21 mouse cellular contexts compared by ENCODE assay signal in the genomic region with DNA sequence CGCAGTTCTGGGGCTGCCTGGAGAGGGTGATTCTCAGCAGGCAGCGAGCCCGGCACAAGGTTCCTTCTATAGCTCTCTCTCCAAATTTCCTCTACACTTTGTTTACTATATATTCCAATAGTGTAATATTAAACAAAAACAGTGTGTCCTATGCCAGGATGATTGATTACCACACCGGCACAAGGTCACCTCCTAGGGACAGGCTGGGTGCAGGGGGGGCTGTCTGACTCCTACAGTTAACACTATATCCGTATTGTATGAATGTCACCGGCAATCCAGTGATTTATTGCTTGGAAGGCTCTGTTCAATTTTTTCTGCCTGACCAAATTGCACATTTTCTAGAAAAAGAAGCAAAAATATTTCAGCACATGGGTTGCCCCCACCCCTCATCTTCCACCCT.
DNase-seq lines count a peak whose midpoint lies in the region; ATAC-seq and TF ChIP-seq lines count a peak whose summit lies in the region.
"Had no signal": no experiment of that assay in that cellular context is flagged by ENCODE, and none has a peak within 500 bp of the region (broad histone marks: within the 10 kb centered on the region; RNA-seq: fewer than 3 reads in every experiment).

No protein-coding gene starts in this region.

- H3K9ac ChIP-seq in midbrain, postnatal 0 days (replicated peaks; ENCODE audit: low read length, poor library complexity, severe bottlenecking), result no peak overlapping the region
- H3K9ac ChIP-seq in midbrain, embryonic 13.5 days (replicated peaks), result no peak overlapping the region
- H3K9ac ChIP-seq in hindbrain, embryonic 14.5 days, result no peak overlapping the region
- H3K9ac ChIP-seq: forebrain, embryonic 13.5 days; forebrain, postnatal 0 days; heart, embryonic 12.5 days; intestine, embryonic 15.5 days had no signal

- no peak for ATAC-seq in midbrain, postnatal 0 days (ENCODE audit: low FRiP score)
- no peak for ATAC-seq in midbrain, embryonic 13.5 days
- ATAC-seq in hindbrain, embryonic 14.5 days (ENCODE audit: low FRiP score), result no peak
- ATAC-seq: CD4-positive, CD25-positive, alpha-beta regulatory T cell, adult 4 months; forebrain, embryonic 13.5 days; forebrain, postnatal 0 days; intestine, embryonic 15.5 days had no signal

- DNase-seq in embryo, embryonic 10.5 days (ENCODE audit: low spot score), result peak; percentile 26
- DNase-seq in embryo, embryonic 11 days, result no peak
- DNase-seq in midbrain, postnatal 0 days (ENCODE audit: low spot score), result peak; percentile 10
- no peak for DNase-seq in hindbrain, embryonic 14.5 days (ENCODE audit: low spot score)
- DNase-seq in kidney, postnatal 14 days, result no peak
- no peak for DNase-seq in frontal cortex, adult 2 months (ENCODE audit: extremely low spot score in 1 of 2, low spot score in 1 of 2)
- DNase-seq: adrenal gland, adult 8-10 months; adrenal gland, postnatal 36 days; B cell, adult 2 months; cerebellum, adult 2 months; cerebellum, postnatal 14 days; forebrain, postnatal 0 days; gastrocnemius, postnatal 10 days; heart, adult 2 months had no signal

- H3K9me3 ChIP-seq in midbrain, postnatal 0 days (ENCODE audit: low read length), result no peaks in the 10 kb centered on the region
- no peaks in the 10 kb centered on the region for H3K9me3 ChIP-seq in midbrain, embryonic 13.5 days
- no peaks in the 10 kb centered on the region for H3K9me3 ChIP-seq in hindbrain, embryonic 14.5 days (ENCODE audit: control insufficient read depth, low read length)
- H3K9me3 ChIP-seq: embryonic facial prominence, embryonic 10.5 days; forebrain, embryonic 13.5 days; heart, embryonic 12.5 days; intestine, embryonic 15.5 days had no signal

- H3K4me3 ChIP-seq in midbrain, postnatal 0 days (ENCODE audit: low read depth, low read length), result no peak overlapping the region
- H3K4me3 ChIP-seq in midbrain, embryonic 13.5 days (replicated peaks), result no peak overlapping the region
- H3K4me3 ChIP-seq in hindbrain, embryonic 14.5 days (replicated peaks; ENCODE audit: low read length), result no peak overlapping the region
- H3K4me3 ChIP-seq: embryonic facial prominence, embryonic 10.5 days; forebrain, embryonic 13.5 days; heart, adult 2 months; heart, embryonic 12.5 days; intestine, embryonic 15.5 days had no signal

- no peaks in the 10 kb centered on the region for H3K36me3 ChIP-seq in midbrain, postnatal 0 days (ENCODE audit: insufficient read depth, low read length)
- H3K36me3 ChIP-seq in midbrain, embryonic 13.5 days, result no peaks in the 10 kb centered on the region
- H3K36me3 ChIP-seq in hindbrain, embryonic 14.5 days (replicated peaks; ENCODE audit: control insufficient read depth, insufficient read depth), result no peaks in the 10 kb centered on the region
- H3K36me3 ChIP-seq: embryonic facial prominence, embryonic 10.5 days; G1E; heart, embryonic 12.5 days; intestine, embryonic 15.5 days had no signal

- TF ChIP-seq CTCF in midbrain, postnatal 0 days (IDR thresholded peaks at IDR 0.05), result no peak

- 91% methylated on average over 6 of the region's 6 CpGs for WGBS in midbrain, postnatal 0 days
- 84% methylated on average over 6 of the region's 6 CpGs for WGBS in midbrain, embryonic 13.5 days
- 44% methylated on average over 6 of the region's 6 CpGs for WGBS in hindbrain, embryonic 14.5 days

- H3K4me1 ChIP-seq in midbrain, postnatal 0 days (ENCODE audit: insufficient read depth, low read length), result peaks cover 4% of the 10 kb centered on the region; the same call in 1 of the 2 replicates
- H3K4me1 ChIP-seq in midbrain, embryonic 13.5 days (replicated peaks), result peaks cover 16% of the 10 kb centered on the region; the same call in 1 of the 2 replicates
- H3K4me1 ChIP-seq in hindbrain, embryonic 14.5 days (replicated peaks; ENCODE audit: control insufficient read depth, insufficient read depth, low read length), result peaks cover 5% of the 10 kb centered on the region; the same call in 1 of the 2 replicates
- H3K4me1 ChIP-seq: forebrain, embryonic 13.5 days; heart, embryonic 12.5 days; intestine, embryonic 15.5 days had no signal

- no peak overlapping the region for H3K27ac ChIP-seq in midbrain, postnatal 0 days (ENCODE audit: low read depth, low read length)
- no peak overlapping the region for H3K27ac ChIP-seq in midbrain, embryonic 13.5 days
- 0 out of 2 replicates have a peak overlapping the region, but pooled peaks have one; percentile 16 for H3K27ac ChIP-seq in hindbrain, embryonic 14.5 days
- H3K27ac ChIP-seq: embryonic facial prominence, embryonic 10.5 days; forebrain, embryonic 13.5 days; heart, adult 2 months; intestine, embryonic 15.5 days had no signal

- H3K27me3 ChIP-seq in midbrain, postnatal 0 days (ENCODE audit: insufficient read depth, low read length), result no peaks in the 10 kb centered on the region
- peaks cover 9% of the 10 kb centered on the region; the same call in 1 of the 2 replicates for H3K27me3 ChIP-seq in midbrain, embryonic 13.5 days
- no peaks in the 10 kb centered on the region for H3K27me3 ChIP-seq in hindbrain, embryonic 14.5 days (ENCODE audit: control insufficient read depth, insufficient read depth, low read length)

- H3K4me2 ChIP-seq in midbrain, postnatal 0 days (ENCODE audit: low read depth, low read length, poor library complexity, severe bottlenecking), result no peak overlapping the region
- H3K4me2 ChIP-seq in midbrain, embryonic 13.5 days (replicated peaks), result no peak overlapping the region
- no peak overlapping the region for H3K4me2 ChIP-seq in hindbrain, embryonic 14.5 days (replicated peaks)
- H3K4me2 ChIP-seq: forebrain, embryonic 13.5 days; heart, embryonic 12.5 days; intestine, embryonic 15.5 days had no signal

Comparison
In these comparisons a context has a peak if more than half of its experiments do, and no peak if none do; other contexts are left out.
1. DNase-seq: peak in embryo, embryonic 10.5 days (single experiment) and midbrain, postnatal 0 days (single experiment); none in embryo, embryonic 11 days (single experiment), hindbrain, embryonic 14.5 days (single experiment), kidney, postnatal 14 days (single experiment) and frontal cortex, adult 2 months (0 of 2).